Mouse (Mus musculus): Measurements from ENCODE around the gene Dnaja1. TPM values are rescaled to one million over a fixed set of nuclear protein-coding genes. Genes with fewer than 3 reads are reported as not detected.
A peak's percentile ranks its signal among the peaks of the same experiment; 100 is the strongest.

Dnaja1 gene
- total RNA-seq, 2 experiments from 2014 or later = 316 to 320 TPM

- intact Hi-C loops (cut with DNase I) = no loop called here
- DNase-seq (ENCODE audit: low spot score in 2 of 2) = no peak
Observed at GRCm38 (mm10) chr4:40727247-40727646, 5.3 kb downstream of the Dnaja1 start.

GRCm38 (mm10) chr4:40731262-40731661 is 9.3 kb downstream of the Dnaja1 start:
- DNase-seq (ENCODE audit: low spot score in 2 of 2) = no peak
- intact Hi-C loops (cut with DNase I) = no loop called here

- no peak for DNase-seq (ENCODE audit: low spot score in 2 of 2)
Observed at GRCm38 (mm10) chr4:40735351-40735750, 13.4 kb downstream of the Dnaja1 start.

GRCm38 (mm10) chr4:40757157-40757779 is 35.3 kb downstream of the Dnaja1 start:
- no peak for DNase-seq (ENCODE audit: low spot score in 2 of 2)
- intact Hi-C loops (cut with DNase I) = loop anchor here (2.0 kb wide), 1 partner anchor 18 kb away; no protein-coding TSS in a partner anchor

More at GRCm38 (mm10) chr4:40735351-40735750, 13.4 kb downstream of the Dnaja1 start:
- intact Hi-C loops (cut with DNase I) = no loop called here

- intact Hi-C loops (cut with DNase I) = loop anchor here (2.0 kb wide), 1 partner anchor 19 kb away; no protein-coding TSS in a partner anchor
- peak; percentile 97 to 98 for DNase-seq (ENCODE audit: low spot score in 2 of 2)
Observed at GRCm38 (mm10) chr4:40757780-40758420, 36.0 kb downstream of the Dnaja1 start, which contains the start of gene Smu1. Gene Smu1 (minus strand): TSS chr4:40757923.

- DNase-seq (ENCODE audit: low spot score in 2 of 2) = no peak
- intact Hi-C loops (cut with DNase I) = no loop called here
Observed at GRCm38 (mm10) chr4:40759876-40760275, 37.9 kb downstream of the Dnaja1 start.

GRCm38 (mm10) chr4:40774279-40775259 is 52.6 kb downstream of the Dnaja1 start:
- intact Hi-C loops (cut with DNase I) = loop anchor here (1.0 to 5.0 kb wide), 2 partner anchors 78 to 132 kb away; partner anchors contain the start of gene B4galt1
- peak; percentile 48 to 62 for DNase-seq (ENCODE audit: low spot score in 2 of 2)

GRCm38 (mm10) chr4:40776416-40776815 is 54.5 kb downstream of the Dnaja1 start:
- intact Hi-C loops (cut with DNase I) = no loop called here
- no peak for DNase-seq (ENCODE audit: low spot score in 2 of 2)

GRCm38 (mm10) chr4:40777116-40777515 is 55.2 kb downstream of the Dnaja1 start:
- no peak for DNase-seq (ENCODE audit: low spot score in 2 of 2)
- intact Hi-C loops (cut with DNase I) = no loop called here

GRCm38 (mm10) chr4:40778656-40779055 is 56.7 kb downstream of the Dnaja1 start:
- no peak for DNase-seq (ENCODE audit: low spot score in 2 of 2)
- intact Hi-C loops (cut with DNase I) = no loop called here

GRCm38 (mm10) chr4:40781143-40781542 is 59.2 kb downstream of the Dnaja1 start:
- no peak for DNase-seq (ENCODE audit: low spot score in 2 of 2)
- intact Hi-C loops (cut with DNase I) = no loop called here

GRCm38 (mm10) chr4:40781797-40782495 is 60.0 kb downstream of the Dnaja1 start:
- intact Hi-C loops (cut with DNase I) = no loop called here
- DNase-seq (ENCODE audit: low spot score in 2 of 2) = no peak

GRCm38 (mm10) chr4:40783049-40783448 is 61.1 kb downstream of the Dnaja1 start:
- intact Hi-C loops (cut with DNase I) = no loop called here
- DNase-seq (ENCODE audit: low spot score in 2 of 2) = no peak

- no peak for DNase-seq (ENCODE audit: low spot score in 2 of 2)
- intact Hi-C loops (cut with DNase I) = no loop called here
Observed at GRCm38 (mm10) chr4:40784556-40785169, 62.7 kb downstream of the Dnaja1 start.

GRCm38 (mm10) chr4:40785620-40786166 is 63.7 kb downstream of the Dnaja1 start:
- intact Hi-C loops (cut with DNase I) = no loop called here
- DNase-seq (ENCODE audit: low spot score in 2 of 2) = no peak

- no peak for DNase-seq (ENCODE audit: low spot score in 2 of 2)
- intact Hi-C loops (cut with DNase I) = no loop called here
Observed at GRCm38 (mm10) chr4:40786578-40786977, 64.6 kb downstream of the Dnaja1 start.
